Mouse (Mus musculus) hindbrain, embryonic 14.5 days (tissue): ENCODE measurements around the gene Fam204a. TPM values are rescaled to one million over a fixed set of nuclear protein-coding genes. Genes with fewer than 3 reads are reported as not detected.
A peak's percentile ranks its signal among the peaks of the same experiment; 100 is the strongest.

Experiments
- ATAC-seq: fragments of 200-750 bp; cut with Nextera tagmentation; 2 replicates; pipeline ENCODE4 v1.8.0; 2017; ENCODE audit warnings: moderate number of reproducible peaks, mild to moderate bottlenecking, moderate TSS enrichment, moderate library complexity; ENCODE audit not compliant: low FRiP score
- DNase-seq: peaks from one replicate; pipeline ENCODE4 v3.0.0-alpha.2; 2015; ENCODE audit warnings: low spot score
- H3K27ac ChIP-seq: fragments of 300-500 bp; sonication (generic); 2 replicates; pipeline ENCODE4 v1.5.1; 2014; ENCODE audit warnings: mild to moderate bottlenecking, moderate library complexity
- H3K27me3 ChIP-seq: fragments of 300-500 bp; sonication (generic); 2 replicates; pipeline ENCODE4 v1.6.1; 2014; ENCODE audit warnings: mild to moderate bottlenecking, low read length, mixed read lengths; ENCODE audit not compliant: control insufficient read depth, insufficient read depth
- H3K36me3 ChIP-seq: fragments of 300-500 bp; sonication (generic); replicated peaks from 2 replicates; pipeline ENCODE4 v1.6.1; 2014; ENCODE audit not compliant: control insufficient read depth, insufficient read depth
- H3K4me1 ChIP-seq: fragments of 300-500 bp; sonication (generic); replicated peaks from 2 replicates; pipeline ENCODE4 v1.6.1; 2014; ENCODE audit warnings: antibody characterized with exemption, low read length, mixed read lengths; ENCODE audit not compliant: control insufficient read depth, insufficient read depth
- H3K4me2 ChIP-seq: fragments of 300-500 bp; sonication (generic); replicated peaks from 2 replicates; pipeline ENCODE4 v1.6.1; 2014; ENCODE audit warnings: mild to moderate bottlenecking, moderate library complexity
- H3K4me3 ChIP-seq: fragments of 300-500 bp; sonication (generic); replicated peaks from 2 replicates; pipeline ENCODE4 v1.5.1; 2014; ENCODE audit warnings: mild to moderate bottlenecking, low read length
- H3K9ac ChIP-seq: fragments of 300-500 bp; sonication (generic); 2 replicates; pipeline ENCODE4 v1.6.1; 2014
- H3K9me3 ChIP-seq: fragments of 300-500 bp; sonication (generic); 2 replicates; pipeline ENCODE4 v1.6.1; 2016; ENCODE audit warnings: low read length; ENCODE audit not compliant: control insufficient read depth
- WGBS: fragments of 180-500 bp; shearing (Covaris S2); extraction: QIAGEN DNeasy Blood & Tissue Kit; methylation state at CpG from one replicate; pipeline ENCODE4 v1.1.7; 2014; 5-methylcytosine and 5-hydroxymethylcytosine counted together
- polyA plus RNA-seq: library from polyadenylated mRNA; unstranded; fragments of >200 nt; fragmentation: Nextera tagmentation; extraction: Ambion mirVana; gene quantifications from 2 replicates; pipeline ENCODE4 v1.2.1, GENCODE M21; 2014

The Fam204a gene
- 60.9 and 67.1 TPM in 2 replicates for polyA plus RNA-seq

GRCm38 (mm10) chr19:60225899-60226844, at the start of gene Fam204a:
Fam204a (minus strand) TSS chr19:60226701.
- no peaks in the 10 kb centered on the region for H3K9me3 ChIP-seq
- peak; percentile 97 for DNase-seq
- ATAC-seq: peak; percentile 100
- H3K27me3 ChIP-seq: no peaks in the 10 kb centered on the region
- peak within 1 kb of the TSS; percentile 64 for H3K4me2 ChIP-seq
- peak within 1 kb of the TSS; percentile 91 for H3K9ac ChIP-seq
- no peaks in the 10 kb centered on the region for H3K36me3 ChIP-seq
- peak within 1 kb of the TSS; percentile 91 for H3K4me3 ChIP-seq
- peaks cover 18% of the 10 kb centered on the region for H3K4me1 ChIP-seq
- peak within 1 kb of the TSS; percentile 95 for H3K27ac ChIP-seq
- WGBS: under 1% methylated on average over 68 of the region's 68 CpGs

DNA sequence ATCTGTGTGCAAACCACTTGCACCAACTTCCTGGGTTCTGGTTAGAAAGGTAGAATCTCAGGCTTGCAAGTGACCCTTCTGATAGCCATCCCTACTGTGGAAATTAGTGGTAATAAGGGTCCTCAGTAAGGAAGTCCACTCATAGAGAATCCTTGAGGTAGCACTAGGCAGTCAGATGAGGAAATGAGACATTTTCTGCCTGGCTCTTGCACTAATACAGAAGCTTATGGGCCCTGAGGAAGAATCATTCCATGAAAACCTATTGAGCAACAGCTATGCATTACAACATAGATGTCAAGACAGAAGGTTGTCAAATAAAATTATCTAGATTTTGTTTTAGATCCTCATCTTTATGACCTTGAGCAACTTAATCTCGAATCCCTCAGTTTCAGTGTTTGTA, 39.3 kb upstream of the Fam204a start:
- H3K4me3 ChIP-seq: no peak overlapping the region
- H3K9ac ChIP-seq: no peak overlapping the region
- DNase-seq (no peak), ATAC-seq (no peak)
- no peaks in the 10 kb centered on the region for H3K4me1 ChIP-seq
- whole genome bisulfite sequencing: 78% methylated on average over 1 of the region's 1 CpGs
- no peaks in the 10 kb centered on the region for H3K27me3 ChIP-seq
- H3K36me3 ChIP-seq: no peaks in the 10 kb centered on the region
- no peak overlapping the region for H3K27ac ChIP-seq
- no peak overlapping the region for H3K4me2 ChIP-seq
- H3K9me3 ChIP-seq: no peaks in the 10 kb centered on the region

DNA sequence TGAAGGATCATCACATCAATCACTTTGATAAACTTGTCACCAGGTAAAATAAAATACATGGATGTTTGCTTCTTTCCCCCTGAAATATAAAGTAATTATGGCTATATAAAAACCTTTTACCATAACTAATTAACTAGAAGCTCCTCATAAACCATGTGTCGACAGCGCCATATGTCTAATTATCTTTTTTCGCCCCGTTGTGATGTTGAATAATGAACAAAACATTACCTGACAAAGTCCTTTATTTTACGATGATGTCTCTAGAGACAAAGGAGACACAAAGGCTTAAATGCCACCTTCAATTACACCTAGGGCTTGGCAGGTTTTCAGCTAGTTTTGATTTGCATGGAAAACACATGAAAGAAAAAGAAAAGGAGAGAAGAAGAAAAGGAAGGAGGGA, 34.2 kb upstream of the Fam204a start:
- H3K4me1 ChIP-seq: no peaks in the 10 kb centered on the region
- no peaks in the 10 kb centered on the region for H3K9me3 ChIP-seq
- DNase-seq (no peak), ATAC-seq (no peak)
- 58% methylated on average over 5 of the region's 5 CpGs for WGBS
- no peak overlapping the region for H3K4me2 ChIP-seq
- no peaks in the 10 kb centered on the region for H3K27me3 ChIP-seq
- H3K4me3 ChIP-seq: no peak overlapping the region
- H3K27ac ChIP-seq: peak overlapping the region; percentile 33; the same call in 1 of the 2 replicates
- no peaks in the 10 kb centered on the region for H3K36me3 ChIP-seq
- H3K9ac ChIP-seq: no peak overlapping the region

DNA sequence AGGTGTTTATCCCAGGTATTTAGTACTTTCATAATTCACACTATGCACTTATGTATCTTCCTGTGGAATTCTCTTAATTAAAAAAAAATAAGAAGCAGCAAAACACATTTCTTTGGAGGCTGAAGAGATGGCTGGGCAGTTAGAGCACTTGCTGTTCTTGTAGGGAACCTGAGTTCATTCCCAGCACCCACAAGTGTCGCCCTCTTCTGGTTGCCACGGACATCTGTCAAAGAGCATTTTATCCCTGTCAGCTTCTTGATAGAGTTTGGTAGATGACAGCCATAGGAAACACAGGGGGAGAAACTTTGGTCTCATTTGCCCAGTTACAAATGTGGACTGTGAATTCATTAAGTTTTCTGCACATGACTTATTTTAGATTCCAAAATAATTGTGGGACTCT, 25.5 kb upstream of the Fam204a start:
- H3K27ac ChIP-seq: no peak overlapping the region
- WGBS: 32% methylated on average over 2 of the region's 2 CpGs
- no peak overlapping the region for H3K4me3 ChIP-seq
- H3K4me1 ChIP-seq: no peaks in the 10 kb centered on the region
- H3K9ac ChIP-seq: no peak overlapping the region
- no peak overlapping the region for H3K4me2 ChIP-seq
- no peaks in the 10 kb centered on the region for H3K36me3 ChIP-seq
- ATAC-seq (no peak), DNase-seq (no peak)
- no peaks in the 10 kb centered on the region for H3K27me3 ChIP-seq
- no peaks in the 10 kb centered on the region for H3K9me3 ChIP-seq

GRCm38 (mm10) chr19:60251197-60251596, 24.7 kb upstream of the Fam204a start:
- Histone ChIP-seq H3K27ac (no peak overlapping the region), H3K9me3 (no peaks in the 10 kb centered on the region), H3K36me3 (no peaks in the 10 kb centered on the region), H3K27me3 (no peaks in the 10 kb centered on the region), H3K4me2 (no peak overlapping the region), H3K9ac (no peak overlapping the region), H3K4me1 (no peaks in the 10 kb centered on the region), H3K4me3 (no peak overlapping the region)
- WGBS: 52% methylated on average over 9 of the region's 9 CpGs
- ATAC-seq (no peak), DNase-seq (no peak)

DNA sequence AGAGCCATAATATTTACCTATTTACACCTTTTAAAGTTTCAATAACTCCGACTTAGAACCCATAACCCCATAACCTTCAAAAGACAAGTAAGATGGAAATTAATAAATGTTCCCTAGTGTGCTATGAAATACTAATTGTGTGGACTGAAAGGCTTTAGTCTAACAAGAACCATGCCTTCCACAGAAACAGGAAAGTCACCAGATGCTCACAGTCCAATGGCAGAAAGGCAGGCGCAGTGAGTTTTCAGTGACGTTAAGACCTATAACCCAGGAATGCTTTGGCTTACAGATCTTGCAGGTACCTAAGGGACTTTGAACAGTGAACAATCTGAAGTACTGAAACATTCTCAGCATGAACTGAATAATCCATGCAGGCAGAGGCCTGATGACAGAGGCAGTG, 18.7 kb upstream of the Fam204a start:
- no peak overlapping the region for H3K9ac ChIP-seq
- ATAC-seq: no peak
- 80% methylated on average over 3 of the region's 3 CpGs for WGBS
- H3K9me3 ChIP-seq: no peaks in the 10 kb centered on the region
- DNase-seq: no peak
- no peaks in the 10 kb centered on the region for H3K36me3 ChIP-seq
- H3K4me3 ChIP-seq: no peak overlapping the region
- H3K27ac ChIP-seq: no peak overlapping the region
- peaks cover 8% of the 10 kb centered on the region for H3K4me1 ChIP-seq
- H3K27me3 ChIP-seq: no peaks in the 10 kb centered on the region
- H3K4me2 ChIP-seq: no peak overlapping the region

- DNase-seq (no peak), ATAC-seq (peak; percentile 8; the same call in 1 of the 2 replicates)
- H3K4me1 ChIP-seq: peaks cover 8% of the 10 kb centered on the region
- H3K27ac ChIP-seq: peak overlapping the region; percentile 62
- no peak overlapping the region for H3K4me2 ChIP-seq
- no peak overlapping the region for H3K9ac ChIP-seq
- WGBS: 30% methylated on average over 7 of the region's 7 CpGs
- H3K27me3 ChIP-seq: no peaks in the 10 kb centered on the region
- no peaks in the 10 kb centered on the region for H3K9me3 ChIP-seq
- H3K36me3 ChIP-seq: no peaks in the 10 kb centered on the region
- no peak overlapping the region for H3K4me3 ChIP-seq
Observed at GRCm38 (mm10) chr19:60242620-60243019, 16.1 kb upstream of the Fam204a start.

DNA sequence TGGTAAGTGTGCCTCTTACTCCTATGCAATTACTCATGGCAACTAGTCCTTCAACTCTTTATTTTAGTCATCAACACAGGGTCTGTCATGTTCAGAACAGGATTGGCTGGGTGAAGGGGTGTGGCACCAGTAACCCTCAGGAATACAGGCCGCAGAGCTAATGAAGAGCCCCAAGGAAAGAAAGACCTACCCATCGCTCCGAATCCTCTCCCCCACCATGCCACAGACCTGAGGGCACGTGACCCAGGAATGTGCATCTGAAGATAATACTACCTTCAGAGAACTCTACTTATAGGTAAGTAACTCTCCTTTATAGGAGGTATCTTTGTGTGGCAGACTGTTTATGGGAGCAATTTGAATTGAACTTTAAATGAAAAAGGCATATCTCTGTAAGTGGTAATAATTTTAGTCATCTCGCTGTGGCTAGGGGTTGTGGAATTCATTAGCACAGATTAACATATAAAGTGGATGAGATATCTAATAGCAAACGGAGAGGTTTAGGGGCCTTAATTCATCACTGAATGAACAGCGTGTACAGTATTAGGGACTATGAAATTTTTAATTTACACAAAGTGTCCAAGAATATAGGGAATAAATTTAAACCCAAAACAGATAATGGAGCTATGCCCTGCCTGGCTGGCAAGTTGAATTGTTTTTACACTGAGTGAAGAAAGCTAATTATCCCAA, 15.6 kb upstream of the Fam204a start:
- H3K4me1 ChIP-seq: peaks cover 8% of the 10 kb centered on the region
- DNase-seq (no peak), ATAC-seq (0 out of 2 replicates have a peak, but pooled peaks have one; percentile 21)
- no peak overlapping the region for H3K9ac ChIP-seq
- no peaks in the 10 kb centered on the region for H3K27me3 ChIP-seq
- H3K9me3 ChIP-seq: no peaks in the 10 kb centered on the region
- H3K27ac ChIP-seq: peak overlapping the region; percentile 62
- no peak overlapping the region for H3K4me2 ChIP-seq
- WGBS: 44% methylated on average over 7 of the region's 7 CpGs
- no peak overlapping the region for H3K4me3 ChIP-seq
- no peaks in the 10 kb centered on the region for H3K36me3 ChIP-seq

DNA sequence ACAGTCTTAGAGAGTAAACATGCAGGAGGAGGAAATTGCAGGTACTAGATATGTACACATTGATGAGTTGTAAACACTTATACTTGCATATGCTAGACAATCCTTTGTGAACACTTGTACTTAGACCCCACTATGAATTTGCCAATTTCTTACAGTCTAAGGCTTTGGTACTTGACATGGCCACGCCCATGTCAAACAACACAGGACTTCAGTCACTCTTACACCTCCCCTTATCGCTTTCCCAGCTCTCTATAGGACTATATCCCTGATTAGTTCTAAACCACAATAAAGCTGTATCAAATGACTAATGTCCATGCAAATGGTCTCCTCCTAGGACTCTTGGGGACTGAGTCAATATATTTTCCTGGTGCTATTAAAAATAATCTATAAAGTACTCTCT, 5.0 kb upstream of the Fam204a start:
- Histone ChIP-seq H3K27ac (no peak overlapping the region), H3K4me1 (peaks cover 4% of the 10 kb centered on the region), H3K4me3 (no peak overlapping the region), H3K27me3 (no peaks in the 10 kb centered on the region), H3K4me2 (no peak overlapping the region), H3K36me3 (no peaks in the 10 kb centered on the region), H3K9me3 (no peaks in the 10 kb centered on the region), H3K9ac (no peak overlapping the region)
- WGBS: 77% methylated on average over 2 of the region's 2 CpGs
- DNase-seq: no peak
- no peak for ATAC-seq
